Mouse (Mus musculus) forebrain, embryonic 12.5 days (tissue): ENCODE results near the gene Zbp1. TPM values are rescaled to one million over a fixed set of nuclear protein-coding genes. Genes with fewer than 3 reads are reported as not detected.
A peak's percentile ranks its signal among the peaks of the same experiment; 100 is the strongest.

Experiments
- ATAC-seq: fragments of 200-750 bp; cut with Nextera tagmentation; 2 replicates; pipeline ENCODE4 v1.8.0; 2017; ENCODE audit warnings: moderate TSS enrichment; ENCODE audit not compliant: low FRiP score
- H3K27ac ChIP-seq: fragments of 300-500 bp; sonication (generic); 2 replicates; pipeline ENCODE4 v1.5.1; 2016; ENCODE audit warnings: mild to moderate bottlenecking
- H3K27me3 ChIP-seq: fragments of 300-500 bp; sonication (generic); 2 replicates; pipeline ENCODE4 v1.6.1; 2016; ENCODE audit warnings: mild to moderate bottlenecking
- H3K36me3 ChIP-seq: fragments of 300-500 bp; sonication (generic); replicated peaks from 2 replicates; pipeline ENCODE4 v1.6.1; 2016; ENCODE audit warnings: mild to moderate bottlenecking
- H3K4me1 ChIP-seq: fragments of 300-500 bp; sonication (generic); 2 replicates; pipeline ENCODE4 v1.6.1; 2016
- H3K4me2 ChIP-seq: fragments of 300-500 bp; sonication (generic); 2 replicates; pipeline ENCODE4 v1.6.1; 2016; ENCODE audit warnings: mild to moderate bottlenecking, moderate library complexity
- H3K4me3 ChIP-seq: fragments of 300-500 bp; sonication (generic); replicated peaks from 2 replicates; pipeline ENCODE4 v1.5.1; 2016; ENCODE audit warnings: mild to moderate bottlenecking
- H3K9ac ChIP-seq: fragments of 300-500 bp; sonication (generic); 2 replicates; pipeline ENCODE4 v1.6.1; 2016; ENCODE audit warnings: mild to moderate bottlenecking
- H3K9me3 ChIP-seq: fragments of 300-500 bp; sonication (generic); 2 replicates; pipeline ENCODE4 v1.6.1; 2016
- WGBS: fragments of 180-500 bp; shearing (Covaris S2); methylation state at CpG from one replicate; pipeline ENCODE4 v1.1.7; 2016; 5-methylcytosine and 5-hydroxymethylcytosine counted together
- polyA plus RNA-seq: library from polyadenylated mRNA; unstranded; fragments of >200 nt; fragmentation: Nextera tagmentation; extraction: Ambion mirVana; gene quantifications from 2 replicates; pipeline ENCODE4 v1.2.1, GENCODE M21; 2016

The Zbp1 gene
- polyA plus RNA-seq, 1 experiment from 2014 or later, result 0.34 TPM

DNA sequence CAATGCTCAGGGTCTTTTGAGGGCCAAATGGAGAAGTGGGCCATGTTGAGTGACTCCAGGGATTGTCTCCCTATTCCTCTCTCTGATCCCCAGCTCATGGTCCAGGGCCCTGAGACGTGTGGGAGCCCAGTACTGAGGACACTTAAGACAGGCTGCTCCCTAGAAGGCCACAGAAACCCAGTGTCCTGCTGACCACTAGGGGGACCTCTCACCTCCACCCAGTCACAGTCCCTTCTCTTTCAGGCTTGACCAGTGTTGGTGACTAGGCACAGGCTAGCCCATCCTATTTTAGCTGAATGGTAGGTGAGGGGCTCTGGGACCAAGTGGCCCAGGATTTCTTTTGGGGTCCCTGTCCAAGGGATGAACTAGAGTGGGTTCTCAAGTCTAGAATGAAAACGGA, 48.0 kb downstream of the Zbp1 start:
- Histone ChIP-seq H3K9me3 (no peaks in the 10 kb centered on the region), H3K4me3 (no peak overlapping the region), H3K4me1 (peaks cover 36% of the 10 kb centered on the region), H3K36me3 (no peaks in the 10 kb centered on the region), H3K27ac (no peak overlapping the region), H3K9ac (no peak overlapping the region), H3K27me3 (peaks cover 27% of the 10 kb centered on the region), H3K4me2 (no peak overlapping the region)
- WGBS, result 60% methylated on average over 2 of the region's 2 CpGs
- no peak for ATAC-seq

- H3K36me3 ChIP-seq, result no peaks in the 10 kb centered on the region
- no peak for ATAC-seq
- no peaks in the 10 kb centered on the region for H3K9me3 ChIP-seq
- H3K27ac ChIP-seq, result no peak overlapping the region
- peaks cover 36% of the 10 kb centered on the region for H3K4me1 ChIP-seq
- H3K4me2 ChIP-seq, result no peak overlapping the region
- no peak overlapping the region for H3K9ac ChIP-seq
- H3K4me3 ChIP-seq, result no peak overlapping the region
- WGBS, result 80% methylated on average over 2 of the region's 2 CpGs
- peaks cover 27% of the 10 kb centered on the region for H3K27me3 ChIP-seq
Observed at GRCm38 (mm10) chr2:173170081-173170480, 48.6 kb downstream of the Zbp1 start.

GRCm38 (mm10) chr2:173168411-173168851, 50.3 kb downstream of the Zbp1 start:
- no peak overlapping the region for H3K9ac ChIP-seq
- H3K9me3 ChIP-seq, result no peaks in the 10 kb centered on the region
- no peak overlapping the region for H3K27ac ChIP-seq
- ATAC-seq, result no peak
- H3K27me3 ChIP-seq, result peaks cover 27% of the 10 kb centered on the region
- WGBS, result 74% methylated on average over 5 of the region's 5 CpGs
- H3K4me3 ChIP-seq, result no peak overlapping the region
- H3K36me3 ChIP-seq, result no peaks in the 10 kb centered on the region
- H3K4me2 ChIP-seq, result no peak overlapping the region
- peaks cover 24% of the 10 kb centered on the region for H3K4me1 ChIP-seq

GRCm38 (mm10) chr2:173165357-173165756, 53.4 kb downstream of the Zbp1 start:
- H3K4me3 ChIP-seq, result no peak overlapping the region
- no peak overlapping the region for H3K4me2 ChIP-seq
- no peaks in the 10 kb centered on the region for H3K36me3 ChIP-seq
- ATAC-seq, result no peak
- H3K4me1 ChIP-seq, result 0 out of 2 replicates have a peak, but pooled peaks cover 4% of the 10 kb centered on the region
- 0 out of 2 replicates have a peak, but pooled peaks cover 8% of the 10 kb centered on the region for H3K27me3 ChIP-seq
- no peak overlapping the region for H3K9ac ChIP-seq
- WGBS, result 87% methylated on average over 10 of the region's 10 CpGs
- no peak overlapping the region for H3K27ac ChIP-seq
- H3K9me3 ChIP-seq, result no peaks in the 10 kb centered on the region

DNA sequence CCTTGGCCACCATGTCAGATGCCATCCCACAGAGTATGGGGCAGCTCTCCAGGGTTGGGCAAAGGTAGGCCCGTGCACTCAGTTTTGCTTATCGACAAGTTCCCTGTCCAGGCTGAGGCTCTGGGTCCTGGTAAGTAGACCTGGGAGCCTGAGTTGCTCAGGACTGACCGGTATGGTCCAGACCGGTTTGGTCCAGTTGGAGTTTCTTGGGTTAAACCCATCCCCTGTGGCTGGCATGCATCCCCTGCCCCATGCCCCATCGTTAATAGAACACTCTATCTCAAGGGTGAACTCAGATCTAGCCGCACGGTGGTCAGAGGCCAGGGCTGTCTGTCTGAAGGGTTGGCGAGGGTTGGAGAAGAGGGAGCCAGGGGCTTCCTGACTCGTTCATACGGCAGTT, 53.8 kb downstream of the Zbp1 start:
- no peaks in the 10 kb centered on the region for H3K9me3 ChIP-seq
- 86% methylated on average over 10 of the region's 10 CpGs for WGBS
- H3K4me3 ChIP-seq, result no peak overlapping the region
- no peak for ATAC-seq
- no peaks in the 10 kb centered on the region for H3K36me3 ChIP-seq
- no peak overlapping the region for H3K4me2 ChIP-seq
- 0 out of 2 replicates have a peak, but pooled peaks cover 4% of the 10 kb centered on the region for H3K27me3 ChIP-seq
- H3K9ac ChIP-seq, result no peak overlapping the region
- H3K27ac ChIP-seq, result no peak overlapping the region
- 0 out of 2 replicates have a peak, but pooled peaks cover 4% of the 10 kb centered on the region for H3K4me1 ChIP-seq

- H3K9me3 ChIP-seq, result no peaks in the 10 kb centered on the region
- H3K27me3 ChIP-seq, result 0 out of 2 replicates have a peak, but pooled peaks cover 4% of the 10 kb centered on the region
- no peak overlapping the region for H3K9ac ChIP-seq
- H3K36me3 ChIP-seq, result no peaks in the 10 kb centered on the region
- no peak for ATAC-seq
- H3K4me2 ChIP-seq, result no peak overlapping the region
- no peak overlapping the region for H3K27ac ChIP-seq
- H3K4me1 ChIP-seq, result 0 out of 2 replicates have a peak, but pooled peaks cover 6% of the 10 kb centered on the region
- H3K4me3 ChIP-seq, result no peak overlapping the region
- WGBS, result 67% methylated on average over 2 of the region's 2 CpGs
Observed at GRCm38 (mm10) chr2:173164358-173164757, 54.4 kb downstream of the Zbp1 start.

DNA sequence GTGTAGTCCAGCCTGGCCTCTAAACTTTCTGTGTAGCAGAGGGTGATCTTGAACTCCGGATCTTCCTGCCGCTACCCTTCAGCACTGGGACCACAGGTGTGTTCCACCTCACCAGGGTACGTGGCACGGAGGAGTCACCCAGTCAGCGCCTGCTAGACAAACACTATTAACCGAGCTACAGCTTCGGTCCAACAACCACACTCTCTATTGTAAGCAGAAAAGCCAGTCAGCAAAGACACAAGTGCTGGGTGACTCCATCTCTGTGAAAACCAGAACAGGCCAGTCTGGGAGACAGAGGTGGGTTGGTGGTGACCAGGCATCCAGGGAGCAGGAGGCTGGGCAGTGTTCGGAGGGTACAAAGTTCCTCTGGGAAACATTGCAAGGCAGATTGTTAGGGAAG, 55.3 kb downstream of the Zbp1 start:
- Histone ChIP-seq H3K9ac (no peak overlapping the region), H3K27ac (no peak overlapping the region), H3K9me3 (no peaks in the 10 kb centered on the region), H3K36me3 (no peaks in the 10 kb centered on the region), H3K4me1 (0 out of 2 replicates have a peak, but pooled peaks cover 6% of the 10 kb centered on the region), H3K4me3 (no peak overlapping the region), H3K27me3 (0 out of 2 replicates have a peak, but pooled peaks cover 4% of the 10 kb centered on the region), H3K4me2 (no peak overlapping the region)
- WGBS, result 89% methylated on average over 8 of the region's 8 CpGs
- ATAC-seq, result no peak

DNA sequence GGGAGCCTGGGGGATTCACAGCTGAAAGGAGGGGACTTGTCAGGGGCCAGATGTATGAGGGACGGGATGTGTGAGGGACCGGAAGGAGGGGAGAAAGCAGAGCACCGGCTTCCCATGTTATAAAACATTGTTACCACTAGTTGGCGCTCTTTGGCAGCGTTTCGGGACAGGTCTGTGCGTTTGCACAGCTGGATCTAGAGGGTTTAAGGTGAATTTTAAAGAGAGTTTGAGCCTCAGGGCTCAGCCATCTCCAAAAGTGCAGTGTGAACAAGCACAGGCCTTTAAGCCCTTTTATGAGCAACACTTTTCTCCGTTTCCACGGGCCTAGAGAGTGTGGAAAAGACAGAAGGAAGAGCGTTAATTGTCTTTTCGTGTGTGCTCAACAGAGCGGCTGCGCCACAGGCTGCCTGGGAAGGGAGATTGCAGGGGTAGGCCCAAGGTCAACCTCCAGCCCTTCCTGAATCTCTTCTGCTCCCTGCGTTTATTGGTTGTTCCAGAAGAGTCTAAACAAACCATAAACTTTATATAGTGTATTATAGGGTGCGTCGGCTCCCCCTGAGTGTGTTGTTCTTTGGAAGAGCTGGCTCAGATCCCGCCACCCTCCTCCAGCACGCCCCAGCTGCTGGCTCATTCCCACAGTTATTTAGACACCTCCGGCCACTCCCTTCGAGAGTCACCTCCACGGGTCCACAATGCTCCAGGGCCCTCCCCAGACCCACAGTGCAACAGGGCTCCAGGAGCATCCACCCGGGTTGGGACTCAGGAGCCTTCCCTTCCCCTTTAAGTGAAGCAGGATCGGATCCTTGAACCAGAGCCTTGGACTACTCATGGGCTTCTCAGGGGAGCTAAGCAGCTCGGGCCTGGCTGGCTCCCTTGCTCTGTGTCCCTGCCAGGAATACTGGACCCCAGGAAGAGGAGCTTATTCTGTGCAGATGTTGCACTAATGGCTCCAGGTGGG, 59.1 kb downstream of the Zbp1 start:
- Histone ChIP-seq H3K27me3 (0 out of 2 replicates have a peak, but pooled peaks cover 4% of the 10 kb centered on the region), H3K9ac (no peak overlapping the region), H3K4me1 (0 out of 2 replicates have a peak, but pooled peaks cover 6% of the 10 kb centered on the region), H3K4me3 (no peak overlapping the region), H3K27ac (0 out of 2 replicates have a peak overlapping the region, but pooled peaks have one; percentile 5), H3K4me2 (no peak overlapping the region), H3K9me3 (no peaks in the 10 kb centered on the region), H3K36me3 (no peaks in the 10 kb centered on the region)
- ATAC-seq, result peak; percentile 71
- WGBS, result 55% methylated on average over 24 of the region's 24 CpGs

- Histone ChIP-seq H3K9me3 (no peaks in the 10 kb centered on the region), H3K9ac (no peak overlapping the region), H3K27me3 (0 out of 2 replicates have a peak, but pooled peaks cover 4% of the 10 kb centered on the region), H3K4me3 (no peak overlapping the region), H3K27ac (no peak overlapping the region), H3K4me1 (0 out of 2 replicates have a peak, but pooled peaks cover 6% of the 10 kb centered on the region), H3K36me3 (no peaks in the 10 kb centered on the region), H3K4me2 (no peak overlapping the region)
- no peak for ATAC-seq
- 90% methylated on average over 19 of the region's 19 CpGs for WGBS
Observed at GRCm38 (mm10) chr2:173158390-173159055, 60.2 kb downstream of the Zbp1 start.

DNA sequence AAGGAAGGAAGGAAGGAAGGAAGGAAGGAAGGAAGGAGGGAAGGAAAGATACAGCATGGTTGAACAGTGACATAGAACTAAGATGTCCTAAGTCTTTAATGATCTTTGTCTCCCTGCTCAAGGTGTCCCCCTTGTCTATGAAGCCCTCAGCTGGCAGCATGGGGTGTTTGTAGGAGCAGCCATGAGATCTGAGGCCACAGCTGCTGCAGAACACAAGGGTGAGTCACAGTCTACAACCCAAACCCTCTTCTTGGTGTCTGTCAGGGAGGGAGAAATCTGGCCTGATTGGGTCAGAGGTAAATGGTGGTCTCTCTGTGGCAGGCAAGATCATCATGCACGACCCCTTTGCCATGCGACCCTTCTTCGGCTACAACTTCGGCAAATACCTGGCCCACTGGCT, 60.9 kb downstream of the Zbp1 start:
- no peak overlapping the region for H3K27ac ChIP-seq
- 0 out of 2 replicates have a peak, but pooled peaks cover 6% of the 10 kb centered on the region for H3K4me1 ChIP-seq
- no peaks in the 10 kb centered on the region for H3K36me3 ChIP-seq
- 0 out of 2 replicates have a peak, but pooled peaks cover 4% of the 10 kb centered on the region for H3K27me3 ChIP-seq
- WGBS, result 95% methylated on average over 4 of the region's 4 CpGs
- no peak for ATAC-seq
- H3K9me3 ChIP-seq, result no peaks in the 10 kb centered on the region
- no peak overlapping the region for H3K4me2 ChIP-seq
- H3K9ac ChIP-seq, result no peak overlapping the region
- no peak overlapping the region for H3K4me3 ChIP-seq

GRCm38 (mm10) chr2:173157376-173157775, 61.3 kb downstream of the Zbp1 start:
- H3K27me3 ChIP-seq, result 0 out of 2 replicates have a peak, but pooled peaks cover 4% of the 10 kb centered on the region
- H3K4me2 ChIP-seq, result no peak overlapping the region
- no peak overlapping the region for H3K27ac ChIP-seq
- no peaks in the 10 kb centered on the region for H3K36me3 ChIP-seq
- ATAC-seq, result no peak
- 65% methylated on average over 4 of the region's 4 CpGs for WGBS
- H3K9me3 ChIP-seq, result no peaks in the 10 kb centered on the region
- H3K9ac ChIP-seq, result no peak overlapping the region
- 0 out of 2 replicates have a peak, but pooled peaks cover 6% of the 10 kb centered on the region for H3K4me1 ChIP-seq
- no peak overlapping the region for H3K4me3 ChIP-seq

DNA sequence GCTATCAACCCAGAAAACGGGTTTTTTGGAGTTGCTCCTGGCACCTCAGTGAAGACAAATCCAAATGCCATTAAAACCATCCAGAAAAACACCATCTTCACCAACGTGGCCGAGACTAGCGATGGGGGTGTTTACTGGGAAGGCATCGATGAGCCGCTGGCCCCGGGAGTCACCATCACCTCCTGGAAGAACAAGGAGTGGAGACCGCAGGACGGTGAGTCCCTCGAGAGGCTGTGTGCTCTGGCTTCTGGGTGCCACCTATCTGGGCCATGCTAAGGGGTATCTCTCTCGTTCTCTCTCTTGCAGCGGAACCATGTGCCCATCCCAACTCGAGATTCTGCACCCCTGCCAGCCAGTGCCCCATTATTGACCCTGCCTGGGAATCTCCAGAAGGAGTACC, 61.8 kb downstream of the Zbp1 start:
- 84% methylated on average over 13 of the region's 13 CpGs for WGBS
- Histone ChIP-seq H3K4me2 (no peak overlapping the region), H3K4me3 (no peak overlapping the region), H3K27ac (no peak overlapping the region), H3K27me3 (0 out of 2 replicates have a peak, but pooled peaks cover 4% of the 10 kb centered on the region), H3K9me3 (no peaks in the 10 kb centered on the region), H3K36me3 (no peaks in the 10 kb centered on the region), H3K9ac (no peak overlapping the region), H3K4me1 (0 out of 2 replicates have a peak, but pooled peaks cover 4% of the 10 kb centered on the region)
- no peak for ATAC-seq
